Mouse (Mus musculus) CD4-positive helper T cell, adult 2 months (primary cell): ENCODE measurements around the gene Prdm2.

Source experiments
- DNase-seq: peaks from one replicate; pipeline ENCODE4 v3.0.0-alpha.2; 2012; ENCODE audit warnings: low read depth, missing footprints, low spot score

Gene Prdm2

GRCm38 (mm10) chr4:143106566-143106965 lies 106.2 kb downstream of the Prdm2 start:
- no peak for DNase-seq

GRCm38 (mm10) chr4:143104739-143105138 lies 108.1 kb downstream of the Prdm2 start:
- no peak for DNase-seq

GRCm38 (mm10) chr4:143103811-143104210 lies 109.0 kb downstream of the Prdm2 start:
- DNase-seq, result no peak

- DNase-seq, result no peak
Measured at GRCm38 (mm10) chr4:143100157-143100556, 112.6 kb downstream of the Prdm2 start.

GRCm38 (mm10) chr4:143099288-143100039 lies 113.3 kb downstream of the Prdm2 start:
- DNase-seq, result peak; percentile 59

GRCm38 (mm10) chr4:143092082-143092701 lies 120.6 kb downstream of the Prdm2 start:
- no peak for DNase-seq

DNA sequence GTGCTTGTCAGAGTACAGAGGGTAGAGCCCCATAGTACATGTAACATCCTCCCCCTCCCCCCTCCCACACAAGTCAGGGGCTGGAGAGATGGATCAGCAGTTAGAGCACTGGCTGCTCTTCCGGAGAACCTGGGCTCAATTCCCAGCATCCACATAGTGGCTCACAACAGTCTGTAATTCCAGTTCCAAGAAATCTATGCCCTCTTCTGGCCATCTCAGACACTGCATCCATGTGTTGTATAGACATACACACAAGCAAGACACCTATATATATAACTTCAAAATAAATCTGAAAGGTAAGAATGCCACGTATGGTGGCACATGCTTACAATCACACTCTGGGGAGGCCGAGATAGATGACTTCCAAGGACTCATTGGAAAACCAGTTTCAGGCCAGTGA lies 122.2 kb downstream of the Prdm2 start:
- DNase-seq, result no peak

DNA sequence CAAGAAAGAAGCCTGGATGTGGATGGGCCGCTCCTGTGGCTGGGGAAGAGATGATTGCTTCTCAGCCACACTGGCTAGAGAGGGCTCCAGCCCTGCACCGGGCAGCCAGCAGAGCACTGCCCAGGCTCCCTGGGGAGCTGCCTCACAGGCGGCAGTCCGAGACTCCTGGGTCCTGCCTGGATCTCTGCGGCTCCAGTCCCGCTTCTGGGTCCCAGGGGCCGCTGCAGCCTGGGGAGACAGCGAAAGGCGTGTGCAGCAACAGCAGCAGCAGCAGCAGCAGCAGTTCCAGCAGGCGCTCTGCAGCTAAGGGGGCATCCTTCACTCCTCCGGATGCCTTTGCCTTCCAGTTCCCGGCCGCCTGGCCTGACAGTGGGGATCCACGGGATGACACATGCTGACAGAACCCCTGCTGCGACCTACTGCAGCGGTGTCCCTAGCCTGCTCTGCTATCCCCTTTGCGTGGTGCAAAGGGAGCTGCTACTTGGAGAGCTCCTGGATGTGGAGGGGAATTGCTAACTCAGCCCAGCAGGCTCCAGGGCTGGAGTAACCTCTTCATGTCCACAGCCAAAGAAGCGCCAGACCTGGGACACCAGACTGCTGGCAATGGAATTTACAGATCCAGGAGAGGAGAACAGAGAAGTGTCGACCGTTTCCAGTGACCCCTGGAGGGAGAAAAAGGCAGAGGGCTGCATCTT lies 138.6 kb downstream of the Prdm2 start:
- no peak for DNase-seq

GRCm38 (mm10) chr4:143071791-143072190 lies 141.0 kb downstream of the Prdm2 start:
- no peak for DNase-seq

DNA sequence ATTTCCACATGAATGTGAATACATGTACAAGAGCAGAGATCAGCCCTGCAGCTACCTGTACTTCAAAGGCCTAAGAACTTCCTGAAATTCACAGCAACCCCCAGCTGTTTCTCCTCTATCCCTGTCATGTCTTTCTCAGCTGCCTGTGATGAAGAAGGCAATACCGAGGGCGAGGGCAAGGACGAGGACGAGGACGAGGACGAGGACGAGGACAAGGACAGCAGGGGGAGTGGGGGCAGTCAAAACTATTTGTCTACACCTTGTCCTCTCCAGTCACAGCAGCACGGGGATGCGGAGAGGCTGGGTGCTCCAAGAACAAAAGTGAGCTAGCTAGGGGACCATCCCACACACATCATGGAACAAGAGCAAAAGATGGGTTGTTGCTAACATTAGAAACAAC lies 145.8 kb downstream of the Prdm2 start:
- DNase-seq, result no peak

DNA sequence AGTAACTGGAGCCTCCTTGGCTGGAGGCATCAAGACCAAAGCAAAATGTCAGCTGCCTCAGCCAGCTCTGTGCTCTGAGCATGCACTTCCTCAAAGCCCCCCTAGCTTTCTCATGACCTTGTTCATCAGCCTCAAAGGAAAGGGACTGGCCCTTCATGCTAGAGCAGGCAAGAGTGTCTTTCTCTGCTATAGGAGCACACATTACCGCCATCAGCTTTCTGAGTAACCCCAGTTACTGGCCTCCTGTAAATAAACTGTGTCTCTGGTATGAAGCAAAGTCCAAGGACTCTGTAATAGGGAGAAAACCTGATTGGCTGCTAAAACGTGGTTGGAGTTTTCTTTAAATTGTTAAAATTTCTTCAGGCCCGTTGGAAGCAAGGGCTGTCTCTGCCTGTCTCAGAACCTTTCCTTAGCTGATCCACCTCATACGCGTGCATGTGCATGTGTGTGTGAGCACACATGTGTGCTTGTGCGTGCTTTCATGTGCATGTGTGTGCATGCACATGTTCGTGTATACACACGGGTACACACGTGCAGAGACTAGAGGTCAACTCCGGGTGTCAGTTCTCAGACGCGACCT lies 153.9 kb downstream of the Prdm2 start:
- no peak for DNase-seq
